Mouse (Mus musculus) cortical plate, adult 2 months (tissue): Measurements from ENCODE around the gene B130006D01Rik.

Experiments used
- CTCF ChIP-seq: fragments of 200-500 bp; IDR thresholded peaks from 2 replicates; pipeline ENCODE4 v1.5.1; 2011; ENCODE audit warnings: mild to moderate bottlenecking, control low read depth, low read length; ENCODE audit not compliant: insufficient read depth; ENCODE audit errors: extremely low read depth
- POLR2A ChIP-seq: fragments of 200-500 bp; IDR thresholded peaks from 2 replicates; pipeline ENCODE4 v1.6.1; 2011; ENCODE audit warnings: mild to moderate bottlenecking, low read length, control low read depth; ENCODE audit not compliant: insufficient read depth; ENCODE audit errors: extremely low read depth

DNA sequence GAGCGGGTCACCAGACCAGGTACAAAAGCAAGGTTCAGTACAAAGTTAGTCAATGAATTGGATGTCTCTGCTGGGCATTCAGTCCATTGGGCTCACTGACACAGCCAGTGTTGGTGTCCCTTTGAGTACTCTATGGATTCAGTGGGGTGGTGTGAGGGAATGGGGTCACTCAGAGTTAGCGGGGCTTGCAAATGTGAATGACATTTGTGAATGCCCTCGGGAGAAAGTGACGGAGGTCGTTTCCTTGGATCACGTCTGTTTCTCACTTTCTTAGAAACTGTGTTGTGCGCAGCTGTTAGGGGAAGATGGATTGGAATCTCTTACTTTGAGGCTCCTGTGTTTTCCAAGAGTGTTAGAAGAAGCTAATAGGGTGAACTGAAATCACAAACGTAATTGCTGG is 41.4 kb downstream of the B130006D01Rik start:
- TF ChIP-seq POLR2A: no peak
- TF ChIP-seq CTCF: no peak
